Mouse (Mus musculus): ENCODE results near the gene Zfp451.

GRCm38 (mm10) chr1:33739302-33739701 lies 75.1 kb downstream of the Zfp451 start:
- TF ChIP-seq CTCF (IDR thresholded peaks at IDR 0.05; ENCODE audit: control insufficient read depth, insufficient read depth, insufficient replicate concordance, low read depth, low read length) (peak; percentile 67; the same call in 1 of the 2 replicates), POLR2A (IDR thresholded peaks at IDR 0.05; ENCODE audit: control insufficient read depth, low read depth, low read length) (no peak)
